Mouse (Mus musculus) myocyte (in vitro differentiated cells): ENCODE measurements around the gene Etfb. TPM values are rescaled to one million over a fixed set of nuclear protein-coding genes. Genes with fewer than 3 reads are reported as not detected.

Experiments
- H3K27me3 ChIP-seq: one replicate; pipeline ENCODE4 v1.6.1; 2011; ENCODE audit not compliant: control insufficient read depth, insufficient read depth, insufficient read length
- H3K36me3 ChIP-seq: one replicate; pipeline ENCODE4 v1.6.1; 2011; ENCODE audit not compliant: control insufficient read depth, insufficient read depth
- H3K4me2 ChIP-seq: one replicate; pipeline ENCODE4 v1.6.1; 2011; ENCODE audit warnings: low read depth, control low read depth
- H3K4me3 ChIP-seq: one replicate; pipeline ENCODE4 v1.5.1; 2011; ENCODE audit warnings: mild to moderate bottlenecking, control low read depth, moderate library complexity
- H3K79me2 ChIP-seq: one replicate; pipeline ENCODE4 v1.6.1; 2011; ENCODE audit not compliant: control insufficient read depth, insufficient read depth
- H3ac ChIP-seq: one replicate; pipeline ENCODE4 v1.6.1; 2011; ENCODE audit not compliant: control insufficient read depth, insufficient read length
- CEBPB ChIP-seq: IDR thresholded peaks from 2 replicates; pipeline ENCODE4 v1.6.1; 2011; ENCODE audit warnings: mild to moderate bottlenecking, moderate library complexity; ENCODE audit not compliant: poor library complexity, insufficient read depth, severe bottlenecking
- E2F4 ChIP-seq: IDR thresholded peaks from one replicate; pipeline ENCODE4 v1.6.1; 2011; ENCODE audit warnings: mild to moderate bottlenecking, control low read depth, moderate library complexity; ENCODE audit not compliant: insufficient read depth
- MAX ChIP-seq: IDR thresholded peaks from one replicate; pipeline ENCODE4 v1.6.1; 2011; ENCODE audit warnings: low read depth, mild to moderate bottlenecking, control low read depth
- MYOD1 ChIP-seq, 3 experiments: IDR thresholded peaks; one replicate each; pipeline ENCODE4 v1.6.1; 2011; ENCODE audit warnings: control low read depth in 2 of 3, low read depth in 2 of 3, mild to moderate bottlenecking in 2 of 3, moderate library complexity in 1 of 3; ENCODE audit not compliant: insufficient read length in 2 of 3, control insufficient read depth in 1 of 3
- MYOG ChIP-seq, 3 experiments: IDR thresholded peaks; one replicate each; pipeline ENCODE4 v1.6.1; 2011; ENCODE audit warnings: control low read depth in 2 of 3, low read depth in 2 of 3, mild to moderate bottlenecking in 2 of 3; ENCODE audit not compliant: insufficient read length in 2 of 3, control insufficient read depth in 1 of 3, insufficient read depth in 1 of 3
- POLR2A ChIP-seq: IDR thresholded peaks from one replicate; pipeline ENCODE4 v1.6.1; 2011; ENCODE audit warnings: low read depth, mild to moderate bottlenecking, control low read depth, moderate library complexity; ENCODE audit not compliant: insufficient read length
- POLR2AphosphoS2 ChIP-seq: IDR thresholded peaks from one replicate; pipeline ENCODE4 v1.6.1; 2011; ENCODE audit warnings: low read depth, control low read depth; ENCODE audit not compliant: insufficient read length
- REST ChIP-seq: IDR thresholded peaks from one replicate; pipeline ENCODE4 v1.6.1; 2011; ENCODE audit warnings: mild to moderate bottlenecking, control low read depth, moderate library complexity; ENCODE audit not compliant: insufficient read depth, insufficient read length
- SRF ChIP-seq: IDR thresholded peaks from one replicate; pipeline ENCODE4 v1.6.1; 2011; ENCODE audit warnings: low read depth; ENCODE audit not compliant: control insufficient read depth, insufficient read length
- TCF12 ChIP-seq: IDR thresholded peaks from one replicate; pipeline ENCODE4 v1.6.1; 2011; ENCODE audit warnings: mild to moderate bottlenecking, control low read depth; ENCODE audit not compliant: poor library complexity, insufficient read depth, severe bottlenecking
- TCF3 ChIP-seq: IDR thresholded peaks from one replicate; pipeline ENCODE4 v1.6.1; 2011; ENCODE audit warnings: low read depth, control low read depth; ENCODE audit not compliant: insufficient read length
- USF1 ChIP-seq: IDR thresholded peaks from one replicate; pipeline ENCODE4 v1.6.1; 2011; ENCODE audit warnings: low read depth, mild to moderate bottlenecking, control low read depth, moderate library complexity
- polyA plus RNA-seq: library from polyadenylated mRNA; unstranded; fragments of >200 nt; fragmentation: generic; extraction: Trizol; gene quantifications from one replicate; pipeline ENCODE4 v1.2.1, GENCODE M21; 2012; ENCODE audit warnings: missing spikeins

Etfb gene
- polyA plus RNA-seq, 1 experiment: 244 TPM

GRCm38 (mm10) chr7:43488646-43489045 lies 44.8 kb downstream of the Etfb start:
- TF ChIP-seq POLR2A (no peak), MYOG (IDR thresholded peaks at IDR 0.05; ENCODE audit: control insufficient read depth in 1 of 3, insufficient read depth in 1 of 3, insufficient read length in 2 of 3, low read depth in 2 of 3) (no peak), TCF3 (no peak), MAX (no peak), E2F4 (no peak), USF1 (no peak), POLR2AphosphoS2 (no peak), CEBPB (no peak), REST (no peak), TCF12 (no peak), SRF (no peak), MYOD1 (IDR thresholded peaks at IDR 0.05; ENCODE audit: control insufficient read depth in 1 of 3, insufficient read length in 2 of 3, low read depth in 2 of 3) (no peak)
- Histone ChIP-seq H3K4me3 (no peak overlapping the region), H3K4me2 (peak overlapping the region; percentile 34), H3ac (no peak overlapping the region), H3K27me3 (peaks cover 8% of the 10 kb centered on the region), H3K36me3 (no peaks in the 10 kb centered on the region), H3K79me2 (no peaks in the 10 kb centered on the region)

GRCm38 (mm10) chr7:43489631-43490125 lies 45.8 kb downstream of the Etfb start, which contains the start of gene Iglon5:
Gene Iglon5, minus strand, starts transcription at chr7:43490075.
- no peak within 1 kb of the TSS for H3ac ChIP-seq
- peaks cover 8% of the 10 kb centered on the region for H3K27me3 ChIP-seq
- H3K4me3 ChIP-seq: no peak within 1 kb of the TSS
- H3K79me2 ChIP-seq: no peaks in the 10 kb centered on the region
- TF ChIP-seq USF1: no peak
- TF ChIP-seq E2F4: no peak
- no peak for TF ChIP-seq TCF3
- no peak for TF ChIP-seq CEBPB
- no peak for TF ChIP-seq POLR2AphosphoS2
- no peak for TF ChIP-seq MAX
- TF ChIP-seq POLR2A: no peak
- TF ChIP-seq MYOG (IDR thresholded peaks at IDR 0.05; ENCODE audit: control insufficient read depth in 1 of 3, insufficient read depth in 1 of 3, insufficient read length in 2 of 3, low read depth in 2 of 3): no peak
- no peak for TF ChIP-seq TCF12
- no peak for TF ChIP-seq SRF
- no peak for TF ChIP-seq REST
- TF ChIP-seq MYOD1 (IDR thresholded peaks at IDR 0.05; ENCODE audit: control insufficient read depth in 1 of 3, insufficient read length in 2 of 3, low read depth in 2 of 3): no peak
- H3K36me3 ChIP-seq: no peaks in the 10 kb centered on the region
- H3K4me2 ChIP-seq: peak within 1 kb of the TSS; percentile 61

GRCm38 (mm10) chr7:43490182-43490584 lies 46.3 kb downstream of the Etfb start:
- TF ChIP-seq REST: no peak
- no peak for TF ChIP-seq CEBPB
- Histone ChIP-seq H3K4me3 (no peak overlapping the region), H3K79me2 (no peaks in the 10 kb centered on the region), H3K36me3 (no peaks in the 10 kb centered on the region), H3K4me2 (peak overlapping the region; percentile 61), H3K27me3 (peaks cover 8% of the 10 kb centered on the region), H3ac (no peak overlapping the region)

- Histone ChIP-seq H3ac (no peak overlapping the region), H3K27me3 (peaks cover 8% of the 10 kb centered on the region), H3K4me3 (no peak overlapping the region), H3K79me2 (no peaks in the 10 kb centered on the region), H3K36me3 (no peaks in the 10 kb centered on the region), H3K4me2 (peak overlapping the region; percentile 61)
- TF ChIP-seq TCF3: no peak
These were observed 47.0 kb downstream of the Etfb start for GRCm38 (mm10) chr7:43490861-43491260.

GRCm38 (mm10) chr7:43495343-43496021 lies 51.6 kb downstream of the Etfb start:
- no peak overlapping the region for H3K4me3 ChIP-seq
- no peak overlapping the region for H3ac ChIP-seq
- no peak for TF ChIP-seq E2F4
- TF ChIP-seq CEBPB: no peak
- no peak for TF ChIP-seq MAX
- no peak for TF ChIP-seq MYOD1 (IDR thresholded peaks at IDR 0.05; ENCODE audit: control insufficient read depth in 1 of 3, insufficient read length in 2 of 3, low read depth in 2 of 3)
- TF ChIP-seq POLR2AphosphoS2: no peak
- no peak for TF ChIP-seq USF1
- H3K4me2 ChIP-seq: no peak overlapping the region
- no peaks in the 10 kb centered on the region for H3K36me3 ChIP-seq
- H3K27me3 ChIP-seq: peaks cover 8% of the 10 kb centered on the region
- no peaks in the 10 kb centered on the region for H3K79me2 ChIP-seq

Other genes starting within 250 kb of the Etfb start
- gene Zfp715, start 130.8 kb upstream of the Etfb start, polyA plus RNA-seq: 2.7 TPM
- gene Siglecf, start 92.7 kb upstream of the Etfb start, polyA plus RNA-seq: not detected
- gene Siglecg, start 35.9 kb upstream of the Etfb start, polyA plus RNA-seq: 1.0 TPM
- not detected for gene Lim2, start 16.4 kb upstream of the Etfb start, polyA plus RNA-seq
- not detected for gene Nkg7, start 7.0 kb upstream of the Etfb start, polyA plus RNA-seq
- not detected for gene Cldnd2, start 3.3 kb upstream of the Etfb start, polyA plus RNA-seq
- gene Gm45233, start within 50 bp of the Etfb start, polyA plus RNA-seq: 0.12 TPM
- 0.73 TPM for gene Vsig10l, start 19.1 kb downstream of the Etfb start, polyA plus RNA-seq
- 4.9 TPM for gene Iglon5, start 46.0 kb downstream of the Etfb start, polyA plus RNA-seq
- gene 4931406B18Rik, start 61.9 kb downstream of the Etfb start, polyA plus RNA-seq: not detected
- gene Cd33, start 100.3 kb downstream of the Etfb start, polyA plus RNA-seq: 0.02 TPM
- gene Zfp658, start 118.2 kb downstream of the Etfb start, polyA plus RNA-seq: 0.72 TPM
- 2.8 TPM for gene Zfp719, start 135.5 kb downstream of the Etfb start, polyA plus RNA-seq
- gene Zfp819, start 163.1 kb downstream of the Etfb start, polyA plus RNA-seq: not detected
- gene Ceacam18, start 190.6 kb downstream of the Etfb start, polyA plus RNA-seq: not detected
- not detected for gene Siglece, start 216.1 kb downstream of the Etfb start, polyA plus RNA-seq
- gene Ctu1, start 227.9 kb downstream of the Etfb start, polyA plus RNA-seq: 9.9 TPM
- gene Klk14, start 246.3 kb downstream of the Etfb start, polyA plus RNA-seq: not detected